20 mouse cellular contexts compared by ENCODE assay signal in genomic region chr8:88318151-88318550, GRCm38 (mm10). TPM values are rescaled to one million over a fixed set of nuclear protein-coding genes. Genes with fewer than 3 reads are reported as not detected.
DNase-seq lines count a peak whose midpoint lies in the region.
"Had no signal": no experiment of that assay in that cellular context is flagged by ENCODE, and none has a peak within 500 bp of the region (broad histone marks: within the 10 kb centered on the region; RNA-seq: fewer than 3 reads in every experiment).

No protein-coding gene starts in this region.

- no peaks in the 10 kb centered on the region; the same call in 1 of the 2 replicates for H3K36me3 ChIP-seq in heart, embryonic 10.5 days
- no peaks in the 10 kb centered on the region for H3K36me3 ChIP-seq in limb, embryonic 10.5 days
- H3K36me3 ChIP-seq: embryonic facial prominence, embryonic 12.5 days; forebrain, embryonic 15.5 days; heart, embryonic 13.5 days; hindbrain, embryonic 12.5 days; hindbrain, embryonic 15.5 days had no signal

- H3K27ac ChIP-seq in heart, embryonic 10.5 days: 0 out of 2 replicates have a peak overlapping the region, but pooled peaks have one; percentile 5
- H3K27ac ChIP-seq in limb, embryonic 10.5 days: peak overlapping the region; percentile 64
- H3K27ac ChIP-seq: embryonic facial prominence, embryonic 12.5 days; forebrain, embryonic 12.5 days; forebrain, embryonic 15.5 days; hindbrain, embryonic 12.5 days; hindbrain, embryonic 15.5 days had no signal

- no peaks in the 10 kb centered on the region for H3K9me3 ChIP-seq in heart, embryonic 10.5 days
- no peaks in the 10 kb centered on the region for H3K9me3 ChIP-seq in limb, embryonic 10.5 days (replicated peaks)
- H3K9me3 ChIP-seq: embryonic facial prominence, embryonic 12.5 days; embryonic facial prominence, embryonic 15.5 days; forebrain, embryonic 12.5 days; forebrain, embryonic 15.5 days; heart, embryonic 13.5 days; hindbrain, embryonic 12.5 days; hindbrain, embryonic 15.5 days had no signal

- peaks cover 50% of the 10 kb centered on the region for H3K27me3 ChIP-seq in heart, embryonic 10.5 days (ENCODE audit: insufficient read depth, poor library complexity, severe bottlenecking)
- no peaks in the 10 kb centered on the region for H3K27me3 ChIP-seq in limb, embryonic 10.5 days (ENCODE audit: low read depth, poor library complexity, severe bottlenecking)
- H3K27me3 ChIP-seq: embryonic facial prominence, embryonic 12.5 days; embryonic facial prominence, embryonic 15.5 days; forebrain, embryonic 12.5 days; forebrain, embryonic 15.5 days; hindbrain, embryonic 12.5 days; hindbrain, embryonic 15.5 days had no signal

- peaks cover 21% of the 10 kb centered on the region for H3K4me1 ChIP-seq in heart, embryonic 10.5 days
- peaks cover 25% of the 10 kb centered on the region for H3K4me1 ChIP-seq in limb, embryonic 10.5 days

- no peak overlapping the region for H3K4me3 ChIP-seq in heart, embryonic 10.5 days
- no peak overlapping the region for H3K4me3 ChIP-seq in limb, embryonic 10.5 days
- H3K4me3 ChIP-seq: embryonic facial prominence, embryonic 12.5 days; embryonic facial prominence, embryonic 15.5 days; forebrain, embryonic 12.5 days; forebrain, embryonic 15.5 days; heart, embryonic 13.5 days; hindbrain, embryonic 12.5 days; hindbrain, embryonic 15.5 days had no signal

- 83% methylated on average over 8 of the region's 8 CpGs for WGBS in heart, embryonic 10.5 days
- 93% methylated on average over 8 of the region's 8 CpGs for WGBS in limb, embryonic 10.5 days

- DNase-seq in adrenal gland, postnatal 14 days: peak; percentile 2
- DNase-seq in adrenal gland, postnatal 25 days: no peak
- DNase-seq in heart, embryonic 10.5 days (ENCODE audit: low spot score): no peak
- DNase-seq in heart, adult 8-10 months (ENCODE audit: low spot score): no peak
- DNase-seq in ovary, postnatal 36 days (ENCODE audit: low spot score): peak; percentile 2
- DNase-seq in ovary, postnatal 10 days (ENCODE audit: low spot score): no peak
- no peak for DNase-seq in limb, embryonic 10.5 days (ENCODE audit: low spot score)
- DNase-seq: adrenal gland, adult 8-10 months; cerebellum, adult 11 months; cerebellum, adult 9-11 months; cerebellum, postnatal 25 days; gastrocnemius, postnatal 36 days; heart, postnatal 14 days had no signal

RNA-seq across cellular contexts. Expression of gene Brd7, which starts 43.8 kb away (rescaled TPM):
- 96.5 and 103 TPM in 2 replicates for total RNA-seq in adrenal gland, postnatal 14 days (2021)
- total RNA-seq in adrenal gland, postnatal 25 days (2021): 90.1 and 90.3 TPM in 2 replicates
- 56.8 and 65.1 TPM in 2 replicates for polyA plus RNA-seq in heart, embryonic 10.5 days (2016; fragmentation: Nextera tagmentation; extraction: Ambion mirVana)
- 10 to 100 TPM; 74.5 to 90.1 (median 75.6) TPM for total RNA-seq in heart, adult 8-10 months (2022)
- polyA plus RNA-seq in limb, embryonic 10.5 days (2016; fragmentation: Nextera tagmentation; extraction: Ambion mirVana): 78.8 and 88.8 TPM in 2 replicates

RNA-seq across cellular contexts. Expression of gene Adcy7, which starts 45.9 kb away (rescaled TPM):
- total RNA-seq in adrenal gland, postnatal 14 days (2021): 5.6 and 12.8 TPM in 2 replicates
- total RNA-seq in adrenal gland, postnatal 25 days (2021): 5.4 and 8.4 TPM in 2 replicates
- 3.4 and 4.0 TPM in 2 replicates for polyA plus RNA-seq in heart, embryonic 10.5 days (2016; fragmentation: Nextera tagmentation; extraction: Ambion mirVana)
- 1 to 10 TPM; 3.1 to 5.0 (median 4.2) TPM for total RNA-seq in heart, adult 8-10 months (2022)
- 2.2 and 3.1 TPM in 2 replicates for polyA plus RNA-seq in limb, embryonic 10.5 days (2016; fragmentation: Nextera tagmentation; extraction: Ambion mirVana)

Comparison
In these comparisons a context has a peak if more than half of its experiments do, and no peak if none do; other contexts are left out.
1. DNase-seq: peak in adrenal gland, postnatal 14 days (single experiment) and ovary, postnatal 36 days (single experiment); none in adrenal gland, postnatal 25 days (single experiment), heart, embryonic 10.5 days (single experiment), heart, adult 8-10 months (single experiment), ovary, postnatal 10 days (single experiment) and limb, embryonic 10.5 days (single experiment).